Comparison of ENCODE assay signal across 9 mouse cellular contexts in the genomic region with DNA sequence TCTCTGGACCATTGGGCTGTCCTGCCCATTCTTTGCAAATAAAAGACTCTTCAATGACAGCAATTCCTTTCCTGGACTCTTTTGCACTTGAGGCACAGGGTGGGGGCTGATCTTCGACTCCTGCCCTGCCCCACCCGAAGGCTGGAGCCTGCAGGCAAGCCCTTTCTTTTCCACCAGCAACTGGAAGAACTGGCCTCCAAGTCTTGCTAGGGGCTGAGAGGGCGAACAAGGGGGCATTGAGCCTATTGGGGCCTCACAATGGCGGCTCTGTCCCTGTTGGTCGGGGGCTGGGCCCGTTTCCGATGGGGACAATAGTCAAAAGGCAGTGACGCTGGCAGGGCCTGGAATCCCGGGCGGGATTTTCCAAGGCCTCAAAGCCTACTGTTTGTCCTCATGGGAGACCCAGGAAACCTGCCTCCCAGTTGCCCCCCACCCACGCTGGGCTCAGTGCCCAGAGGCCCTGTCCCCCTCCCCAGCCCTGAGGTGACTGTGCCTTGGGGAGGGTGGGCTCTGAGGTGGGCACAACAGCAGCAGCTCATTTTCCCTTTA. TPM values are rescaled to one million over a fixed set of nuclear protein-coding genes. Genes with fewer than 3 reads are reported as not detected.
DNase-seq lines count a peak whose midpoint lies in the region; ATAC-seq and TF ChIP-seq lines count a peak whose summit lies in the region.
"Had no signal": no experiment of that assay in that cellular context is flagged by ENCODE, and none has a peak within 500 bp of the region (broad histone marks: within the 10 kb centered on the region; RNA-seq: fewer than 3 reads in every experiment).

No protein-coding gene starts in this region.

- H3K36me3 ChIP-seq in lung, embryonic 15.5 days: peaks cover 12% of the 10 kb centered on the region
- peaks cover 21% of the 10 kb centered on the region for H3K36me3 ChIP-seq in embryonic facial prominence, embryonic 13.5 days
- H3K36me3 ChIP-seq in intestine, postnatal 0 days (ENCODE audit: control insufficient read depth, insufficient read depth): peaks cover 7% of the 10 kb centered on the region; the same call in 1 of the 2 replicates
- H3K36me3 ChIP-seq in neural tube, embryonic 14.5 days (ENCODE audit: control insufficient read depth, insufficient read depth, low read length): no peaks in the 10 kb centered on the region

- H3K9ac ChIP-seq in lung, embryonic 15.5 days: no peak overlapping the region
- no peak overlapping the region for H3K9ac ChIP-seq in embryonic facial prominence, embryonic 13.5 days
- 0 out of 2 replicates have a peak overlapping the region, but pooled peaks have one; percentile 17 for H3K9ac ChIP-seq in intestine, postnatal 0 days (ENCODE audit: low read depth, low read length)
- no peak overlapping the region for H3K9ac ChIP-seq in neural tube, embryonic 14.5 days (replicated peaks; ENCODE audit: low read depth, low read length)

- no peak overlapping the region for H3K4me3 ChIP-seq in lung, embryonic 15.5 days
- H3K4me3 ChIP-seq in embryonic facial prominence, embryonic 13.5 days: no peak overlapping the region
- H3K4me3 ChIP-seq in intestine, postnatal 0 days (ENCODE audit: low read depth, low read length): no peak overlapping the region
- no peak overlapping the region for H3K4me3 ChIP-seq in neural tube, embryonic 14.5 days (ENCODE audit: low read depth, low read length)

- no peak for DNase-seq in lung, adult 18-20 months
- DNase-seq in thymus, postnatal 10 days (ENCODE audit: low spot score in 2 of 2): no peak
- no peak for DNase-seq in lung, postnatal 10 days
- DNase-seq in lung, postnatal 25 days (ENCODE audit: low spot score): no peak

- H3K4me2 ChIP-seq in lung, embryonic 15.5 days: no peak overlapping the region
- no peak overlapping the region for H3K4me2 ChIP-seq in embryonic facial prominence, embryonic 13.5 days
- no peak overlapping the region for H3K4me2 ChIP-seq in intestine, postnatal 0 days (replicated peaks; ENCODE audit: low read depth)
- H3K4me2 ChIP-seq in neural tube, embryonic 14.5 days (ENCODE audit: low read depth, low read length): no peak overlapping the region

- no peaks in the 10 kb centered on the region for H3K9me3 ChIP-seq in lung, embryonic 15.5 days
- no peaks in the 10 kb centered on the region for H3K9me3 ChIP-seq in embryonic facial prominence, embryonic 13.5 days
- H3K9me3 ChIP-seq in intestine, postnatal 0 days (ENCODE audit: control insufficient read depth): no peaks in the 10 kb centered on the region
- no peaks in the 10 kb centered on the region for H3K9me3 ChIP-seq in neural tube, embryonic 14.5 days (ENCODE audit: control insufficient read depth, low read length)

- peaks cover 6% of the 10 kb centered on the region for H3K4me1 ChIP-seq in lung, embryonic 15.5 days
- peaks cover 17% of the 10 kb centered on the region for H3K4me1 ChIP-seq in embryonic facial prominence, embryonic 13.5 days
- no peaks in the 10 kb centered on the region for H3K4me1 ChIP-seq in intestine, postnatal 0 days (replicated peaks; ENCODE audit: control insufficient read depth, insufficient read depth, low read length)
- H3K4me1 ChIP-seq in neural tube, embryonic 14.5 days (ENCODE audit: control insufficient read depth, insufficient read depth, low read length): 0 out of 2 replicates have a peak, but pooled peaks cover 2% of the 10 kb centered on the region

- no peak for TF ChIP-seq CTCF in intestine, postnatal 0 days (IDR thresholded peaks at IDR 0.05; ENCODE audit: low read depth)

- WGBS in lung, embryonic 15.5 days: 50% methylated on average over 11 of the region's 11 CpGs
- WGBS in embryonic facial prominence, embryonic 13.5 days: 25% methylated on average over 11 of the region's 11 CpGs
- 34% methylated on average over 11 of the region's 11 CpGs for WGBS in intestine, postnatal 0 days
- 19% methylated on average over 11 of the region's 11 CpGs for WGBS in neural tube, embryonic 14.5 days

- no peak for ATAC-seq in lung, embryonic 15.5 days (ENCODE audit: borderline replicate concordance, extremely low read depth, low FRiP score, low TSS enrichment)
- ATAC-seq in embryonic facial prominence, embryonic 13.5 days (ENCODE audit: insufficient number of reproducible peaks, insufficient read depth, low FRiP score, low TSS enrichment, low read depth): no peak
- ATAC-seq in intestine, postnatal 0 days: peak; percentile 42; the same call in 1 of the 2 replicates
- peak; percentile 66; the same call in 1 of the 2 replicates for ATAC-seq in neural tube, embryonic 14.5 days (ENCODE audit: low read depth)

- no peaks in the 10 kb centered on the region for H3K27me3 ChIP-seq in lung, embryonic 15.5 days
- no peaks in the 10 kb centered on the region for H3K27me3 ChIP-seq in embryonic facial prominence, embryonic 13.5 days
- H3K27me3 ChIP-seq in intestine, postnatal 0 days (replicated peaks; ENCODE audit: control insufficient read depth, insufficient read depth, low read length): no peaks in the 10 kb centered on the region
- H3K27me3 ChIP-seq in neural tube, embryonic 14.5 days (ENCODE audit: control insufficient read depth, insufficient read depth, low read length): no peaks in the 10 kb centered on the region

- H3K27ac ChIP-seq in lung, embryonic 15.5 days: peak overlapping the region; percentile 20; the same call in 1 of the 2 replicates
- H3K27ac ChIP-seq in embryonic facial prominence, embryonic 13.5 days: peak overlapping the region; percentile 44
- no peak overlapping the region for H3K27ac ChIP-seq in intestine, postnatal 0 days (ENCODE audit: low read depth, low read length)
- 0 out of 2 replicates have a peak overlapping the region, but pooled peaks have one; percentile 22 for H3K27ac ChIP-seq in neural tube, embryonic 14.5 days (ENCODE audit: low read depth, low read length)
- H3K27ac ChIP-seq: kidney, postnatal 0 days had no signal

RNA-seq across cellular contexts. Expression of a gene that starts 6.6 kb away (rescaled TPM):
- polyA plus RNA-seq in lung, embryonic 15.5 days (2015; fragmentation: Nextera tagmentation; extraction: Ambion mirVana): 74.5 and 76.8 TPM in 2 replicates
- 65.9 and 68.4 TPM in 2 replicates for polyA plus RNA-seq in embryonic facial prominence, embryonic 13.5 days (2015; fragmentation: Nextera tagmentation; extraction: Ambion mirVana)
- 46.5 and 50.9 TPM in 2 replicates for polyA plus RNA-seq in intestine, postnatal 0 days (2015; fragmentation: Nextera tagmentation; extraction: Ambion mirVana)
- polyA plus RNA-seq in neural tube, embryonic 14.5 days (2014; fragmentation: Nextera tagmentation; extraction: Ambion mirVana): 69.4 and 75.7 TPM in 2 replicates

RNA-seq across cellular contexts. Expression of a gene that starts 15.6 kb away (rescaled TPM):
- 48.1 and 50.0 TPM in 2 replicates for polyA plus RNA-seq in lung, embryonic 15.5 days (2015; fragmentation: Nextera tagmentation; extraction: Ambion mirVana)
- 0.56 and 0.60 TPM in 2 replicates for polyA plus RNA-seq in embryonic facial prominence, embryonic 13.5 days (2015; fragmentation: Nextera tagmentation; extraction: Ambion mirVana)
- 0.48 and 0.77 TPM in 2 replicates for polyA plus RNA-seq in intestine, postnatal 0 days (2015; fragmentation: Nextera tagmentation; extraction: Ambion mirVana)
- 0.22 and 0.64 TPM in 2 replicates for polyA plus RNA-seq in neural tube, embryonic 14.5 days (2014; fragmentation: Nextera tagmentation; extraction: Ambion mirVana)

RNA-seq across cellular contexts. Expression of a gene that starts 23.4 kb away (rescaled TPM):
- polyA plus RNA-seq in lung, embryonic 15.5 days (2015; fragmentation: Nextera tagmentation; extraction: Ambion mirVana): 9.2 and 9.9 TPM in 2 replicates
- polyA plus RNA-seq in embryonic facial prominence, embryonic 13.5 days (2015; fragmentation: Nextera tagmentation; extraction: Ambion mirVana): 9.1 and 9.5 TPM in 2 replicates
- polyA plus RNA-seq in intestine, postnatal 0 days (2015; fragmentation: Nextera tagmentation; extraction: Ambion mirVana): 5.9 and 10.0 TPM in 2 replicates
- 4.8 and 5.3 TPM in 2 replicates for polyA plus RNA-seq in neural tube, embryonic 14.5 days (2014; fragmentation: Nextera tagmentation; extraction: Ambion mirVana)

RNA-seq across cellular contexts. Expression of a gene that starts 53.4 kb away (rescaled TPM):
- polyA plus RNA-seq in lung, embryonic 15.5 days (2015; fragmentation: Nextera tagmentation; extraction: Ambion mirVana): 6.9 and 7.9 TPM in 2 replicates
- 7.4 and 8.0 TPM in 2 replicates for polyA plus RNA-seq in embryonic facial prominence, embryonic 13.5 days (2015; fragmentation: Nextera tagmentation; extraction: Ambion mirVana)
- 1.7 and 2.0 TPM in 2 replicates for polyA plus RNA-seq in intestine, postnatal 0 days (2015; fragmentation: Nextera tagmentation; extraction: Ambion mirVana)
- polyA plus RNA-seq in neural tube, embryonic 14.5 days (2014; fragmentation: Nextera tagmentation; extraction: Ambion mirVana): 1.0 and 2.4 TPM in 2 replicates

Comparison
In these comparisons a context has a peak if more than half of its experiments do, and no peak if none do; other contexts are left out.
1. ATAC-seq: peak in intestine, postnatal 0 days (single experiment) and neural tube, embryonic 14.5 days (single experiment); none in lung, embryonic 15.5 days (single experiment) and embryonic facial prominence, embryonic 13.5 days (single experiment).
2. RNA of a gene that starts 15.6 kb away (polyA plus RNA-seq): 48.1 to 50.0 TPM in lung, embryonic 15.5 days; 0.22 to 0.64 TPM in neural tube, embryonic 14.5 days, 0.56 to 0.60 TPM in embryonic facial prominence, embryonic 13.5 days and 0.48 to 0.77 TPM in intestine, postnatal 0 days; every median in the first group is over 10 times any median in the second.